Mouse (Mus musculus): ENCODE data around the gene Map3k12. TPM values are rescaled to one million over a fixed set of nuclear protein-coding genes. Genes with fewer than 3 reads are reported as not detected.
A peak's percentile ranks its signal among the peaks of the same experiment; 100 is the strongest.

Map3k12 gene
- polyA plus RNA-seq, 1 experiment from 2014 or later, result 10.4 TPM

GRCm38 (mm10) chr15:102528396-102528795, 11.5 kb upstream of the Map3k12 start:
- no peak overlapping the region for H3K4me2 ChIP-seq (ENCODE audit: low read length)
- H3K4me1 ChIP-seq (ENCODE audit: control insufficient read depth in 2 of 2, insufficient read depth in 2 of 2, low read length in 2 of 2), result no peaks in the 10 kb centered on the region
- no peak overlapping the region for H3K4me3 ChIP-seq (ENCODE audit: control insufficient read depth in 1 of 2, insufficient read depth in 1 of 2, low read depth in 1 of 2, low read length in 2 of 2)
- no peak for ATAC-seq (ENCODE audit: insufficient number of reproducible peaks, insufficient read depth, low FRiP score, low read depth)
- 92% methylated on average over 1 of the region's 1 CpGs for WGBS
- H3K27ac ChIP-seq (replicated peaks in 1 of 2; ENCODE audit: control insufficient read depth in 1 of 2, insufficient read depth in 1 of 2, low read depth in 2 of 2, low read length in 2 of 2), result no peak overlapping the region
- H3K9ac ChIP-seq (ENCODE audit: low read length), result no peak overlapping the region
- H3K27me3 ChIP-seq (ENCODE audit: control insufficient read depth, insufficient read depth, low read length), result no peaks in the 10 kb centered on the region
- peaks cover 88% of the 10 kb centered on the region for H3K36me3 ChIP-seq (ENCODE audit: control insufficient read depth, insufficient read depth, low read length)
- H3K9me3 ChIP-seq (ENCODE audit: control insufficient read depth, low read length), result no peaks in the 10 kb centered on the region

- Histone ChIP-seq H3K27ac (replicated peaks in 1 of 2; ENCODE audit: control insufficient read depth in 1 of 2, insufficient read depth in 1 of 2, low read depth in 2 of 2, low read length in 2 of 2) (no peak overlapping the region), H3K27me3 (ENCODE audit: control insufficient read depth, insufficient read depth, low read length) (no peaks in the 10 kb centered on the region), H3K9me3 (ENCODE audit: control insufficient read depth, low read length) (no peaks in the 10 kb centered on the region), H3K4me2 (ENCODE audit: low read length) (no peak overlapping the region), H3K4me1 (ENCODE audit: control insufficient read depth in 2 of 2, insufficient read depth in 2 of 2, low read length in 2 of 2) (no peaks in the 10 kb centered on the region), H3K4me3 (ENCODE audit: control insufficient read depth in 1 of 2, insufficient read depth in 1 of 2, low read depth in 1 of 2, low read length in 2 of 2) (no peak overlapping the region), H3K9ac (ENCODE audit: low read length) (no peak overlapping the region), H3K36me3 (ENCODE audit: control insufficient read depth, insufficient read depth, low read length) (peaks cover 85% of the 10 kb centered on the region)
- no peak for ATAC-seq (ENCODE audit: insufficient number of reproducible peaks, insufficient read depth, low FRiP score, low read depth)
- WGBS, result 75% methylated on average over 3 of the region's 3 CpGs
These were observed 11.1 kb upstream of the Map3k12 start for GRCm38 (mm10) chr15:102527936-102528335.

- Histone ChIP-seq H3K36me3 (ENCODE audit: control insufficient read depth, insufficient read depth, low read length) (peaks cover 83% of the 10 kb centered on the region), H3K4me2 (ENCODE audit: low read length) (no peak overlapping the region), H3K9ac (ENCODE audit: low read length) (no peak overlapping the region), H3K4me3 (ENCODE audit: control insufficient read depth in 1 of 2, insufficient read depth in 1 of 2, low read depth in 1 of 2, low read length in 2 of 2) (no peak overlapping the region), H3K27me3 (ENCODE audit: control insufficient read depth, insufficient read depth, low read length) (no peaks in the 10 kb centered on the region), H3K4me1 (ENCODE audit: control insufficient read depth in 2 of 2, insufficient read depth in 2 of 2, low read length in 2 of 2) (no peaks in the 10 kb centered on the region), H3K27ac (replicated peaks in 1 of 2; ENCODE audit: control insufficient read depth in 1 of 2, insufficient read depth in 1 of 2, low read depth in 2 of 2, low read length in 2 of 2) (no peak overlapping the region), H3K9me3 (ENCODE audit: control insufficient read depth, low read length) (no peaks in the 10 kb centered on the region)
- ATAC-seq (ENCODE audit: insufficient number of reproducible peaks, insufficient read depth, low FRiP score, low read depth), result no peak
- WGBS, result 82% methylated on average over 6 of the region's 6 CpGs
These were observed 9.5 kb upstream of the Map3k12 start for GRCm38 (mm10) chr15:102526111-102527002.

- H3K27ac ChIP-seq (replicated peaks in 1 of 2; ENCODE audit: control insufficient read depth in 1 of 2, insufficient read depth in 1 of 2, low read depth in 2 of 2, low read length in 2 of 2), result no peak within 1 kb of the TSS
- H3K4me3 ChIP-seq (ENCODE audit: control insufficient read depth in 1 of 2, insufficient read depth in 1 of 2, low read depth in 1 of 2, low read length in 2 of 2), result no peak within 1 kb of the TSS
- WGBS, result 12% methylated on average over 3 of the region's 3 CpGs
- H3K27me3 ChIP-seq (ENCODE audit: control insufficient read depth, insufficient read depth, low read length), result no peaks in the 10 kb centered on the region
- no peak within 1 kb of the TSS for H3K4me2 ChIP-seq (ENCODE audit: low read length)
- H3K4me1 ChIP-seq (ENCODE audit: control insufficient read depth in 2 of 2, insufficient read depth in 2 of 2, low read length in 2 of 2), result peaks cover 4 to 9% of the 10 kb centered on the region in 2 experiments; a peak in 3 of 4 replicates
- peak within 1 kb of the TSS; percentile 25; the same call in 1 of the 2 replicates for H3K9ac ChIP-seq (ENCODE audit: low read length)
- peaks cover 79% of the 10 kb centered on the region for H3K36me3 ChIP-seq (ENCODE audit: control insufficient read depth, insufficient read depth, low read length)
- no peaks in the 10 kb centered on the region for H3K9me3 ChIP-seq (ENCODE audit: control insufficient read depth, low read length)
- no peak for ATAC-seq (ENCODE audit: insufficient number of reproducible peaks, insufficient read depth, low FRiP score, low read depth)
These were observed 8.1 kb upstream of the Map3k12 start, which contains the start of gene Npff for GRCm38 (mm10) chr15:102524892-102525485. TSS of gene Npff (minus strand) at chr15:102524942.

GRCm38 (mm10) chr15:102521480-102521879, 4.6 kb upstream of the Map3k12 start:
- no peak overlapping the region for H3K9ac ChIP-seq (ENCODE audit: low read length)
- no peaks in the 10 kb centered on the region for H3K9me3 ChIP-seq (ENCODE audit: control insufficient read depth, low read length)
- H3K27me3 ChIP-seq (ENCODE audit: control insufficient read depth, insufficient read depth, low read length), result no peaks in the 10 kb centered on the region
- H3K36me3 ChIP-seq (ENCODE audit: control insufficient read depth, insufficient read depth, low read length), result peaks cover 52% of the 10 kb centered on the region
- peaks cover 6 to 21% of the 10 kb centered on the region in 2 experiments; a peak in 3 of 4 replicates for H3K4me1 ChIP-seq (ENCODE audit: control insufficient read depth in 2 of 2, insufficient read depth in 2 of 2, low read length in 2 of 2)
- H3K27ac ChIP-seq (replicated peaks in 1 of 2; ENCODE audit: control insufficient read depth in 1 of 2, insufficient read depth in 1 of 2, low read depth in 2 of 2, low read length in 2 of 2), result no peak overlapping the region
- 84% methylated on average over 4 of the region's 4 CpGs for WGBS
- no peak overlapping the region for H3K4me3 ChIP-seq (ENCODE audit: control insufficient read depth in 1 of 2, insufficient read depth in 1 of 2, low read depth in 1 of 2, low read length in 2 of 2)
- no peak for ATAC-seq (ENCODE audit: insufficient number of reproducible peaks, insufficient read depth, low FRiP score, low read depth)
- no peak overlapping the region for H3K4me2 ChIP-seq (ENCODE audit: low read length)

GRCm38 (mm10) chr15:102520416-102520815, 3.6 kb upstream of the Map3k12 start:
- ATAC-seq (ENCODE audit: insufficient number of reproducible peaks, insufficient read depth, low FRiP score, low read depth), result no peak
- Histone ChIP-seq H3K27ac (replicated peaks in 1 of 2; ENCODE audit: control insufficient read depth in 1 of 2, insufficient read depth in 1 of 2, low read depth in 2 of 2, low read length in 2 of 2) (peak overlapping the region; percentile 30 to 98; a peak in 3 of 4 replicates), H3K9ac (ENCODE audit: low read length) (peak overlapping the region; percentile 83), H3K4me1 (ENCODE audit: control insufficient read depth in 2 of 2, insufficient read depth in 2 of 2, low read length in 2 of 2) (peaks cover 12 to 30% of the 10 kb centered on the region in 2 experiments), H3K4me2 (ENCODE audit: low read length) (no peak overlapping the region), H3K27me3 (ENCODE audit: control insufficient read depth, insufficient read depth, low read length) (no peaks in the 10 kb centered on the region), H3K36me3 (ENCODE audit: control insufficient read depth, insufficient read depth, low read length) (peaks cover 44% of the 10 kb centered on the region), H3K9me3 (ENCODE audit: control insufficient read depth, low read length) (no peaks in the 10 kb centered on the region), H3K4me3 (ENCODE audit: control insufficient read depth in 1 of 2, insufficient read depth in 1 of 2, low read depth in 1 of 2, low read length in 2 of 2) (no peak overlapping the region)
- 45% methylated on average over 4 of the region's 4 CpGs for WGBS

- WGBS, result 54% methylated on average over 16 of the region's 17 CpGs
- no peak for ATAC-seq (ENCODE audit: insufficient number of reproducible peaks, insufficient read depth, low FRiP score, low read depth)
- Histone ChIP-seq H3K27me3 (ENCODE audit: control insufficient read depth, insufficient read depth, low read length) (no peaks in the 10 kb centered on the region), H3K4me2 (ENCODE audit: low read length) (peak overlapping the region; percentile 98), H3K4me3 (ENCODE audit: control insufficient read depth in 1 of 2, insufficient read depth in 1 of 2, low read depth in 1 of 2, low read length in 2 of 2) (peak overlapping the region; percentile 57 to 88), H3K9ac (ENCODE audit: low read length) (peak overlapping the region; percentile 83), H3K27ac (replicated peaks in 1 of 2; ENCODE audit: control insufficient read depth in 1 of 2, insufficient read depth in 1 of 2, low read depth in 2 of 2, low read length in 2 of 2) (peak overlapping the region; percentile 98 to 100), H3K36me3 (ENCODE audit: control insufficient read depth, insufficient read depth, low read length) (peaks cover 40% of the 10 kb centered on the region), H3K9me3 (ENCODE audit: control insufficient read depth, low read length) (no peaks in the 10 kb centered on the region), H3K4me1 (ENCODE audit: control insufficient read depth in 2 of 2, insufficient read depth in 2 of 2, low read length in 2 of 2) (peaks cover 12 to 30% of the 10 kb centered on the region in 2 experiments)
These were observed 2.6 kb upstream of the Map3k12 start for GRCm38 (mm10) chr15:102519211-102520141.

Data from heart, embryonic 14.5 days (tissue).